Mouse (Mus musculus) ES-Bruce4 (cell line): Measurements from ENCODE around the gene Rln1.

ENCODE experiments used
- CTCF ChIP-seq: IDR thresholded peaks from one replicate; pipeline ENCODE4 v1.8.1; 2011; ENCODE audit warnings: low read depth, low read length
- POLR2A ChIP-seq: IDR thresholded peaks from one replicate; pipeline ENCODE4 v1.8.1; 2011; ENCODE audit warnings: low read length; ENCODE audit not compliant: insufficient read depth

DNA sequence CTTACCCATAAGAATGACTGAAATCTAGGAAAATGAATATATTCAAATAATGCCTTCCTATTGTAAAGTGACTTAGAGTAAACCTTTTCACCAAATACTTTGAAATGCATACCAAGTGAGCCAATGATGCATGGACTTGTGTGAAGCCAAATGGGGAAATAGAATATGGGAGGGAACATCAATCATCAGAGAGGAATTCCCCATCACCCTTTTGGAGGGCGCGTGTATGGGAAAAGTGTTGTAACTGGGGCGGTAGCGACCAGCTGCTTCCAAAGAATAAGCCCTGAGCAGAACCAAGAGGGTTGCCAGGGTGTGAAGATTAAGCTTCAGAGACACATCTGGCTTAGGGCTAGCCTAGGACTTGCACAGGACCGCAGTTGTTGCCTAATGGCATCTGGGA, 48.9 kb upstream of the Rln1 start:
- no peak for TF ChIP-seq CTCF
- no peak for TF ChIP-seq POLR2A
